Mouse (Mus musculus) embryonic stem cell, embryonic (primary cell): Measurements from ENCODE around the gene Sesn3.
"Not testable (repeated sequence)": the region's sequence is repeated elsewhere in the genome, so short reads cannot be mapped to it uniquely, and the experiment has no call there.

Source experiments
- CTCF ChIA-PET, 4 experiments: fragments of 300-600 bp in 2 of 4; fragments of 350-600 bp in 2 of 4; sonication (Branson Sonifier 250); formaldehyde crosslinking; loops; one replicate each; lab custom pipeline; 2022; ENCODE audit warnings: inconsistent platforms in 2 of 4; lab: Charles Lee
- POLR2A ChIA-PET, 4 experiments: fragments of 300-600 bp in 2 of 4; fragments of 350-600 bp in 2 of 4; sonication (Branson Sonifier 250); formaldehyde crosslinking; loops; one replicate each; lab custom pipeline; 2022; ENCODE audit warnings: antibody characterized with exemption in 4 of 4, inconsistent platforms in 1 of 4; lab: Charles Lee

The Sesn3 gene

DNA sequence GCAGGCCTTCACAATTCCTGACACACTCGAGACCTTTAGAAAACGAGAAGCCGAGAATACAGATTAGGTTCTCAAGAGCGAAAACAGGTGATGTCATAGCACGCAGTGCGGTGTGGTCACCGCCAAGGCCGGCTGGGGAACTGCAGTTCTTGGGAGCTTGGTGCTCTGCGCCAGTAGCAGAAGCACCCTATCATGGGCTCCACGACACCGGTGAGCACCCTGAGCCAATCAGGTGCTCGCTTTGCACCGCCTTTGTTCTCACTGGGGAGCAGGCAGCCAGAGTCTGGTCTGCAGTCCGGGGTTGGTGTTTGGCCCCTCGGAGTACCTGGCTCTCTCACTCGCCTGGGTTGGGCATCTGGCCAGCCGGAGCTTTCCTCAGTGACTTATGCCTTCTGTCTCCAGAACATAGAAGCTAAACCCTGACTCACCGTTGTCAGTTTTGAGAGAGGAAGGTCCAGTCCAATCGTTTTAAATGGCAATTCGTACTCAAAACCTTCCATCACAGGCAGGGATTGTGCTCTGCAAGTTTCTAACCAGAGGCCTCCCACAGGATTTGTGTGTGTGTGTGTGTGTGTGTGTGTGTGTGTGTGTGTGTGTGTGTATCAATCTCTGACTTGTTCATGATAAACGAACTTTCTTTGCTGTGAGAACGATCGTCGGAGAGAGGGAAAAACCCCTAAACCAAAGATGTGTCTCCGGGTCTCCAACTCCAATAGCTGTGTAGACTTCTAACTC lies at the start of gene Sesn3:
Sesn3 (plus strand) TSS at position 82 of the 735 bp plus-strand sequence.
- POLR2A ChIA-PET = interaction anchor here (0.6 to 4.0 kb wide), 61 partner anchors 9 to 1031 kb away, joined by 3 to 73 read pairs (median 4); partner anchors contain the start of genes Cep57 (in 3 of the 4), Fam76b (in 3 of the 4), Cwc15 (in 2 of the 4) and Kdm4d (in 2 of the 4)
- CTCF ChIA-PET = interaction anchor here (0.5 to 2.2 kb wide), 13 partner anchors 16 to 1359 kb away, joined by 3 to 7 read pairs (median 3); no protein-coding TSS in a partner anchor

DNA sequence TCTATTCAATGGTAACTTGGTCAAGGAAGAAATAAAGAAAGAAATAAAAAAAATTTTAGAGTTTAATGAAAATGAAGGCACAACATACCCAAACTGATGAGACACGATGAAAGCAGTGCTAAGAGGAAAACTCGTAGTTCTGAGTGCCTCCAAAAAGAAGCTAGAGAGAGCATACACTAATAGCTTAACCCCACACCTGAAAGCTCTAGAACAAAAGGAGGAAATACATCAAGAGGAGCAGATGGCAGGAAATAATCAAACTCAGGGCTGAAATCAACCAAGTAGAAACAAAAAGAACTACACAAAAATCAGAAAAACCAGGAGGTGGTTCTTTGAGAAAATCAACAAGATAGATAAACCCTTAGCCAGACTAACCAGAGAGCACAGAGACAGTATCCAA lies 47.8 kb upstream of the Sesn3 start:
- CTCF ChIA-PET, POLR2A ChIA-PET: not testable (repeated sequence)

GRCm38 (mm10) chr9:14233702-14234373 lies 41.0 kb upstream of the Sesn3 start:
- POLR2A ChIA-PET = interaction anchor here (0.6 to 3.0 kb wide), 22 partner anchors 10 to 658 kb away, joined by 3 to 31 read pairs (median 4); partner anchors contain the start of genes Sesn3 (in 3 of the 4), Fam76b (in 2 of the 4) and Cep57 (in 1 of the 4)
- CTCF ChIA-PET = interaction anchor here in 1 of 4 experiments (0.8 to 1.3 kb wide), 2 partner anchors 42 to 60 kb away, joined by 3 to 5 read pairs; no protein-coding TSS in a partner anchor

GRCm38 (mm10) chr9:14235286-14235685 lies 39.6 kb upstream of the Sesn3 start:
- POLR2A ChIA-PET = interaction anchor here in 2 of 4 experiments (0.6 to 3.0 kb wide), 3 partner anchors 41 to 163 kb away, joined by 6 to 31 read pairs (median 18); partner anchors contain the start of gene Sesn3 (in 1 of the 2)
- CTCF ChIA-PET = no interaction called here

DNA sequence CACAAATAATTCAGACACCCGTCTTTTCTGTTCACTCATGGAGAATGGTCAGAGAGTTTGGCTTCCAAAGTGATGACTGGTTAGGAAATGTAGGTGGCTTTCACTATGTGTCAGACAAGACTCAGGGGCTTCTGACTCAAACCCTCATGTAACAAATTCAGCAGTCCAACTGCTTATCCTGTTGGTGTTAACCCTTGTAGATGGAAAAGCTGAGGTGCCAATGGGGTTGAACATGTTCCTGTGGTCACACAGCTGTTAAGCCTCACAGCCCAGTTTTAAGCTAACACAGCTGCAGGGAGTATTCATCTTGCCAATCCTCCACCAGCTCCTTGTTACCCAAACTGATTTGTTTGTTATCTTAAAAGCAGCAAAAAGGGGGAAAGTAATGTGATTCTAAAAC lies 33.9 kb upstream of the Sesn3 start:
- CTCF ChIA-PET, POLR2A ChIA-PET: not testable (repeated sequence)

DNA sequence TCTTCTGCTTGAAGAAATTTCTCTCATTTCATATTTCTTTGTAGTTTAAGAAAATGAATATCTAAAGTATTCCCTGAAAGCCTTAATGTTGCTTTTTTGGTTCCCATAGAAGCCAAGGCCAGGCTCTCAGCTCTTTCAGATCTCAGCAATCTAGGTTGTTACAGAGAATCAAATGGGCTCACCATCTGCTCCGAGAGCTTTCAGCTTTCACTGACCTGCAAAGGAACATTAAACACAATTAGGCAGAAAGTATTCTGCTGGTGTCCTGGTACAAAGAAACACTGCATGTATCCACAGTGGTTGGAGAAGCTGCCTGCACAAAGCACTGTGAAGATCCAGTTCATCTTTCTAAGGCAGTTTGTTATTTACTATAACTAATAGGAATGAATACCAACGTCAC lies 32.6 kb upstream of the Sesn3 start:
- CTCF ChIA-PET = no interaction called here

DNA sequence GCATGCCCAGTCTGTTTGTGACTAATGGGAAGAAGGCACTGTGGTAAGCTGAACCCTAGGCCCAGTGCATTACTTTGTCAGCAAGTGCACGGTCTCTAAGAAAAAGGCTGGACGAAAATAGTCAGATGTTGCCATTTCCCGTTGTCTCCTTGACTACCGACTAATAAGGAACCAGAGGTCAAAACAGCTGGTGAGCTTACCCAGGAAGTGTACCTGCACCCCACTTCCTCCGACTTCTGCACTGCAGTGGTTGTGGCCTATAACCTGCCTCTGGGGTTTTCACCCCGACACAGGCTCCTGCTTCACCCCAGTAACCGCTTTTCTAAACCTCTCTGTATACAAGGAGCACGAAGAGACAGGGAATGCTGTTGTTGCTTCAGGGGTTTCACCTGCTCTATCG lies 30.3 kb upstream of the Sesn3 start:
- ChIA-PET POLR2A (interaction anchor here in 3 of 4 experiments (0.8 to 2.6 kb wide), 6 partner anchors 11 to 71 kb away, joined by 4 to 15 read pairs (median 6); partner anchors contain the start of gene Sesn3 (in 1 of the 3)), CTCF (no interaction called here)

More for the DNA sequence above, 32.6 kb upstream of the Sesn3 start:
- POLR2A ChIA-PET = no interaction called here

GRCm38 (mm10) chr9:14245013-14245586 lies 29.8 kb upstream of the Sesn3 start:
- POLR2A ChIA-PET = interaction anchor here in 3 of 4 experiments (0.9 to 2.6 kb wide), 8 partner anchors 11 to 72 kb away, joined by 3 to 15 read pairs (median 6); no protein-coding TSS in a partner anchor
- CTCF ChIA-PET = no interaction called here

DNA sequence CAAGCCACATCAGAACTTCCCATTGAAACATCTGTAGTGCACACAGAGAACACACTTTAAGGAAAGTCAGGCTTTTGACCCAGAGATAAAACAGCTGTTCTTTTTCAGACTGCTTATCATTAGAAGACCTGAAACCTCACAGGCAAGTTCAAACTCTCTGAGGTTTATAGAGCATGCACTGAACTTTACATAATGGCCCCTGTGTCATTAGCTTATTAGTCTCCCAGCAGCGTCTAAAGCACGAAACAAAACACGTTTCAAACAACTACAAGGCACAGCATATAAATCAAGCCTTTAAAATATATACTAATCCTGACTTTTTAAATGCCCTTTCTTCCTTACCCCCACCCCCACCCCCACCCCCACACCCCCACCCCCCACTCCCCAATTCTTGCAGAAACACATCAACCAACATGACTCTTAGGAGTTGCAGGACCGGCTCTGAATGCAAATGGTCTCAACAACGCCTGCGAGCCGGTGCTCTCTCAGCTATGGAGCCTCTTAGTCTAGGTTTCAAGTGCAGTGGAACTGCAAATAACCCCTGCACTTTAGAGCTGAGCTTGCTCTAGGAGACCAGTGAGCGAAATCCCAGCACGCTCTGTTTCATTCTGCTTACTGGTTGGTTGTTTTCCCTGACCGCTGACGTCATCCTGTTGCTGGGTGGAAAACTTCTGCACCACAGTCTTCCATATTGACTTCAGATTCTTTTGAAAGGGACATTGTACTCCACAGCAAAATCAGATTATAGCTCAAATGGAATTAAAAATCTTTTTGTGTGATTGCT lies 28.7 kb upstream of the Sesn3 start:
- POLR2A ChIA-PET = interaction anchor here in 2 of 4 experiments (0.7 to 2.6 kb wide), 5 partner anchors 12 to 474 kb away, joined by 3 to 15 read pairs (median 5); no protein-coding TSS in a partner anchor

DNA sequence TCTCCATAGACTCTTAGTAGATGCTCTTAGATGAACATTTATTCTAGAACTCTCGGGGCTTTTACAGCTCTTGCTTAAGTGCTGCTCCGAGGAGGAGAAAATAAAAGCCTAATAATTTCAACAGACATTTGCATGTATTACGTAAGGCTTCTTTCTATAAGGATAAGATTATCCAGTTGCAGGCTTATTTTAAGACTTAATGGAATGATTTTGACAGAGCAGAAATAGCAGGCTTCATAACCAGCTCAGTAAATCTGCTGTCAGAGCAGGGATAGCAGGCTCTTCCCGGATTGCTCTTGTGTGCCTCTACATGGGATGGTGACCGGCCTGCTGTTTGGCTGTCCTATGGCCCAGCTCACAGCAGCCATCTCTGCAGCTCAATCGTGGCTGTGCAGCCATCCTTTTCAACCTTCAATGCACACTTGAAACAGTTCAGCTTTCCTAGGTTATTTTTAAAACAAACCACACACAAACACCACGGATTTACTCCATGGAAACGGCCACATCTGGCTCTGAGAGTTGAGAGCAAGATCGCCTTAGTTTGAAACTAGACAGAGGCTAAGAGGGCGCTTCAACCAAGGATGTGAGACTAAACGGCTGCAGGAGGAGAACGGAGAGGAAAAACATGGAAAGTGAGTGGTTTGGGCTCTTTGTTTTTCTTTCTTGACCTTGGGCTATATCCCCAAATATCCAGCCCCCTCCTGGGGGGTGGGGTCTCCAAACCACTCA lies 27.2 kb upstream of the Sesn3 start:
- CTCF ChIA-PET = interaction anchor here in 1 of 4 experiments (1.2 kb wide), 1 partner anchor 28 kb away, joined by 3 read pairs; no protein-coding TSS in a partner anchor
- POLR2A ChIA-PET = interaction anchor here in 2 of 4 experiments (0.6 to 1.4 kb wide), 6 partner anchors 9 to 399 kb away, joined by 3 read pairs; partner anchors contain the start of gene Sesn3 (in 1 of the 2)

More for the DNA sequence above, 28.7 kb upstream of the Sesn3 start:
- CTCF ChIA-PET = no interaction called here

DNA sequence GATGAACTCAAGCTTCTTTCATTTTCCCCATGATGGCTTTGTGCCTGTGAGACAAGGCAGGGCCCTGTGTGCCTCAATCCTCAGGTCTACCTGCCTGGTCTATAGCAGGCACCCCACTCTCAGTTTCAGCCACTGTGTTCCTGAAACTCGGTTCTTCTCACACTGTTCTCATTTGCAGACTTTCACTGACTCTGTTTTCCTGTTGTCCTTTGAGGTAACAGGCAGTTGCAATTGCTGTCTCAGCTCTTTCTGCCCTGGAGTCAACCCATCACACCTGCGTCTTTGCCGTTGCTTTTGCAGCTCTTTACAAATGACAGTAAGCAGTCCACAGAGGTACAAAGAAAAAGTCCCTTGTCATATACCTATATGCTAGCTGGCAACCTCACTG lies 26.7 kb upstream of the Sesn3 start:
- ChIA-PET CTCF (interaction anchor here in 1 of 4 experiments (1.2 kb wide), 1 partner anchor 27 kb away, joined by 3 read pairs; no protein-coding TSS in a partner anchor), POLR2A (interaction anchor here in 1 of 4 experiments (0.7 to 1.3 kb wide), 2 partner anchors 9 to 14 kb away, joined by 3 to 7 read pairs; no protein-coding TSS in a partner anchor)

GRCm38 (mm10) chr9:14261150-14261549 lies 13.7 kb upstream of the Sesn3 start:
- CTCF ChIA-PET = no interaction called here
- POLR2A ChIA-PET = no interaction called here

- CTCF ChIA-PET = interaction anchor here in 1 of 4 experiments (0.5 kb wide), 1 partner anchor 383 kb away, joined by 3 read pairs; no protein-coding TSS in a partner anchor
- POLR2A ChIA-PET = interaction anchor here in 1 of 4 experiments (0.5 to 0.7 kb wide), 2 partner anchors 14 kb away, joined by 3 to 7 read pairs; no protein-coding TSS in a partner anchor
These were observed 12.3 kb upstream of the Sesn3 start for GRCm38 (mm10) chr9:14262568-14262972.

DNA sequence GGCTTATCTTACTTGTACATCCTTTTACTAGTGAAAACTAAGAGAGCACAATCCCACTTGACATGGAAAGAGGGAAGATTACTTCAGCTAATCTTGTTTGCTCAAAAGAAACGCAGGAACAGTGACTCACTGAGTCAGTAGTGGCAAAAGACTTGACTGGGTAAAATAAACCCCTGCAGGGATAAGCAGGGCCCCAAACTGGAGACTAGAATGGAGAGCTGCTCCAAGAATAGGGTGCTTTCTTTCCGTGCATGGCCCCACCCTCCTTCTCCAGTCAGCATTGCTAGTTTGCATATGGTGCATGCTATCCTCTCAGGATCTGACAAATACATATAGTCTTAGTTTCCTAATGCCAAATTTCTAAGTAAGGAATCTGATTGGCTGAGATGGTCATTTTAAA lies 8.4 kb upstream of the Sesn3 start:
- ChIA-PET POLR2A (interaction anchor here in 1 of 4 experiments (1.0 kb wide), 1 partner anchor 10 kb away, joined by 3 read pairs; no protein-coding TSS in a partner anchor), CTCF (no interaction called here)

GRCm38 (mm10) chr9:14268578-14268977 lies 6.3 kb upstream of the Sesn3 start:
- POLR2A ChIA-PET = interaction anchor here in 1 of 4 experiments (1.3 kb wide), 1 partner anchor 75 kb away, joined by 3 read pairs; no protein-coding TSS in a partner anchor
- CTCF ChIA-PET = no interaction called here

GRCm38 (mm10) chr9:14272921-14273320 lies 1.9 kb upstream of the Sesn3 start:
- POLR2A ChIA-PET = no interaction called here
- CTCF ChIA-PET = no interaction called here

DNA sequence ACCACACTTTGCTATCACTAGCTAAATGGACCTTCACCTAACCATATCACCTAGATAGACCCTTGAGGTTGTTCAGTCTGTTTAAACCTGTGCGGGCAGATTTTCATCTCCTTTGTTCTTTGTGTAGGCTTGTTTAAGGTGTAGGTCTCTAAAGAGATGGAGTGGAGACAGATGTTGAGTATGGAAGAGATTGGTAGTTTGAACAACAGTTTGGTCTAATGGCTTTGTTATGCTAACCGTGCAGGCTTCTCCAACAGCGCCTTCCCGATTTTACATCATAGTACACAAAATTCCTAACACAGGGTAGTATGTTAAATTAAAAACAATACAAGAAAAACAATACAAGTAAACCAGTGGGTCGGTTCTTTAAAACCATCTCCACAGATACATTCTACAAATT lies 281 bp upstream of the Sesn3 start:
- POLR2A ChIA-PET = interaction anchor here (0.6 to 4.0 kb wide), 40 partner anchors 10 to 447 kb away, joined by 3 to 73 read pairs (median 4); partner anchors contain the start of genes Fam76b (in 3 of the 4), Cep57 (in 2 of the 4), Cwc15 (in 1 of the 4) and Kdm4d (in 1 of the 4)
- CTCF ChIA-PET = interaction anchor here in 3 of 4 experiments (0.6 to 2.2 kb wide), 4 partner anchors 71 to 376 kb away, joined by 3 to 7 read pairs (median 4); no protein-coding TSS in a partner anchor
